ENCODE assay signal across 8 mouse cellular contexts in genomic region chr9:38718102-38718501, GRCm38 (mm10). TPM values are rescaled to one million over a fixed set of nuclear protein-coding genes. Genes with fewer than 3 reads are reported as not detected.
DNase-seq lines count a peak whose midpoint lies in the region; ATAC-seq and TF ChIP-seq lines count a peak whose summit lies in the region.

Vwa5a (plus strand) TSS chr9:38718268.

- no peak for DNase-seq in testis, postnatal 10 days (ENCODE audit: low spot score)
- peak; percentile 36 for DNase-seq in c-Kit-positive CD71-positive TER-119-positive erythroid progenitor cells, embryonic 14.5 days (ENCODE audit: low spot score)
- DNase-seq in gastrocnemius, postnatal 10 days, result no peak
- no peak for DNase-seq in cerebellum, adult 11 months

- no peaks in the 10 kb centered on the region for H3K4me1 ChIP-seq in testis, adult 2 months (ENCODE audit: control insufficient read depth, insufficient read depth, low read length)
- no peaks in the 10 kb centered on the region for H3K4me1 ChIP-seq in hindbrain, embryonic 16.5 days (ENCODE audit: control insufficient read depth, insufficient read depth, low read depth, low read length)
- H3K4me1 ChIP-seq in liver, embryonic 16.5 days (ENCODE audit: control insufficient read depth, low read depth, low read length), result peaks cover 8% of the 10 kb centered on the region

- peak within 1 kb of the TSS; percentile 29; the same call in 1 of the 2 replicates for H3K4me3 ChIP-seq in testis, adult 2 months (ENCODE audit: control insufficient read depth, low read depth, low read length)
- H3K4me3 ChIP-seq in hindbrain, embryonic 16.5 days (ENCODE audit: low read length), result peak within 1 kb of the TSS; percentile 44
- peak within 1 kb of the TSS; percentile 70 for H3K4me3 ChIP-seq in liver, embryonic 16.5 days (ENCODE audit: low read depth, low read length)

- no peak for TF ChIP-seq CTCF in testis, adult 2 months (IDR thresholded peaks at IDR 0.05; ENCODE audit: control insufficient read depth, insufficient read depth, insufficient replicate concordance, low read depth, low read length)

- no peaks in the 10 kb centered on the region for H3K27me3 ChIP-seq in testis, adult 2 months (ENCODE audit: control insufficient read depth, insufficient read depth, low read length)
- H3K27me3 ChIP-seq in hindbrain, embryonic 16.5 days (replicated peaks; ENCODE audit: control insufficient read depth, insufficient read depth, low read length), result no peaks in the 10 kb centered on the region
- H3K27me3 ChIP-seq in liver, embryonic 16.5 days (ENCODE audit: control insufficient read depth, insufficient read depth, low read depth, low read length), result no peaks in the 10 kb centered on the region

- TF ChIP-seq POLR2A in testis, adult 2 months (IDR thresholded peaks at IDR 0.05; ENCODE audit: control insufficient read depth, low read depth, low read length), result no peak

- WGBS in hindbrain, embryonic 16.5 days, result 8% methylated on average over 4 of the region's 4 CpGs
- 0% methylated on average over 4 of the region's 4 CpGs for WGBS in liver, embryonic 16.5 days (ENCODE audit: insufficient replicate concordance)

- peak within 1 kb of the TSS; percentile 42; the same call in 1 of the 2 replicates for H3K27ac ChIP-seq in testis, adult 2 months (ENCODE audit: control insufficient read depth, insufficient read depth, low read depth, low read length)
- no peak within 1 kb of the TSS for H3K27ac ChIP-seq in hindbrain, embryonic 16.5 days (ENCODE audit: low read depth, low read length)
- peak within 1 kb of the TSS; percentile 71 for H3K27ac ChIP-seq in liver, embryonic 16.5 days (ENCODE audit: low read length)

- H3K4me2 ChIP-seq in hindbrain, embryonic 16.5 days (ENCODE audit: low read length), result peak within 1 kb of the TSS; percentile 49
- H3K4me2 ChIP-seq in liver, embryonic 16.5 days (ENCODE audit: low read depth, low read length), result peak within 1 kb of the TSS; percentile 51

- ATAC-seq in hindbrain, embryonic 16.5 days, result peak; percentile 82
- ATAC-seq in liver, embryonic 16.5 days (ENCODE audit: low read depth), result peak; percentile 72
- ATAC-seq in neutrophil, adult 5-6 weeks (ENCODE audit: extremely low read depth, insufficient number of reproducible peaks, low FRiP score, poor library complexity, severe bottlenecking), result no peak

- no peaks in the 10 kb centered on the region for H3K36me3 ChIP-seq in testis, adult 2 months (ENCODE audit: control insufficient read depth, insufficient read depth, low read length)
- H3K36me3 ChIP-seq in hindbrain, embryonic 16.5 days (ENCODE audit: control insufficient read depth, insufficient read depth, low read length), result no peaks in the 10 kb centered on the region
- H3K36me3 ChIP-seq in liver, embryonic 16.5 days (ENCODE audit: control insufficient read depth, insufficient read depth), result no peaks in the 10 kb centered on the region

- H3K9ac ChIP-seq in hindbrain, embryonic 16.5 days (ENCODE audit: low read depth, low read length), result peak within 1 kb of the TSS; percentile 23
- peak within 1 kb of the TSS; percentile 56 for H3K9ac ChIP-seq in liver, embryonic 16.5 days (ENCODE audit: low read depth, low read length)

- no peaks in the 10 kb centered on the region for H3K9me3 ChIP-seq in hindbrain, embryonic 16.5 days (ENCODE audit: control insufficient read depth, low read length)
- no peaks in the 10 kb centered on the region for H3K9me3 ChIP-seq in liver, embryonic 16.5 days (replicated peaks; ENCODE audit: control insufficient read depth, low read length)

RNA-seq across cellular contexts. Expression of gene Vwa5a, which starts in this region (rescaled TPM):
- polyA plus RNA-seq in testis, adult 2 months (2012; rRNA removed), result 1.5 and 2.4 TPM in 2 replicates
- 10 to 100 TPM; 22.5 to 29.6 TPM for total RNA-seq in gastrocnemius, postnatal 10 days (2021)
- 8.7 and 9.7 TPM in 2 replicates for polyA plus RNA-seq in hindbrain, embryonic 16.5 days (2015; fragmentation: Nextera tagmentation; extraction: Ambion mirVana)
- 9.0 and 9.5 TPM in 2 replicates for polyA plus RNA-seq in liver, embryonic 16.5 days (2015; fragmentation: Nextera tagmentation; extraction: Ambion mirVana)
- 9.8 and 10.4 TPM in 2 replicates for total RNA-seq in neutrophil, adult 5-6 weeks (2017)
